Mouse (Mus musculus) heart, postnatal 0 days (tissue): ENCODE measurements around the gene Capn1.

Source experiments
- CTCF ChIP-seq: IDR thresholded peaks from 2 replicates; pipeline ENCODE4 v1.5.1; 2016; ENCODE audit warnings: antibody characterized with exemption, control low read depth, low read depth
- EP300 ChIP-seq: IDR thresholded peaks from 2 replicates; pipeline ENCODE4 v1.6.1; 2016; ENCODE audit warnings: antibody characterized with exemption, low read depth

DNA sequence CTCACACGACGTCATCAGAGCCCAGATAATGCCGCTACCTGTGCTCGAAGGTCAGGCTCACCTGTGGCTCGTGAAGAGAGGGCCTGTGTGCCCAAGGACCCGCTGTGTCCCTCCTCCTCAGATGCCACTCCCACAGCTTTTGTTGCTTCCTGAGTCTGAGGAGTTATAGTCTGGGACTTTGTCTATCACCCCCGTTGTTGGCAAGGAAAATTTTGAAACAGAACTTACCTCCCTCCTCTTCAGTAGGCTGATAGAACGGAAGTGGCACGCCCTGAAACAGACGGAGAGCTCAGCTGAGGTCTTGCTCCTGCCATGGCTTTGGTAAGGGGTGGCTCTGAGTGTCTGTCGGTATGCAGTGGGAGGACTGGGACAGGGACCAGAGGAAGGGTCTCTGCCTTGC, 65.5 kb downstream of the Capn1 start:
- TF ChIP-seq CTCF, result no peak
- no peak for TF ChIP-seq EP300
